Mouse (Mus musculus) cortical plate, adult 2 months (tissue): ENCODE results near the gene Comp. TPM values are rescaled to one million over a fixed set of nuclear protein-coding genes. Genes with fewer than 3 reads are reported as not detected.

ENCODE experiments used
- H3K27ac ChIP-seq: fragments of 200-500 bp; 2 replicates; pipeline ENCODE4 v1.5.1; 2012; ENCODE audit warnings: low read length, control low read depth, inconsistent platforms; ENCODE audit not compliant: insufficient read depth
- H3K4me1 ChIP-seq: fragments of 200-500 bp; 2 replicates; pipeline ENCODE4 v1.6.1; 2011; ENCODE audit warnings: low read length; ENCODE audit not compliant: control insufficient read depth, insufficient read depth
- H3K4me3 ChIP-seq: fragments of 200-500 bp; 2 replicates; pipeline ENCODE4 v1.5.1; 2011; ENCODE audit warnings: mild to moderate bottlenecking, low read length, control low read depth; ENCODE audit not compliant: insufficient read depth
- CTCF ChIP-seq: fragments of 200-500 bp; IDR thresholded peaks from 2 replicates; pipeline ENCODE4 v1.5.1; 2011; ENCODE audit warnings: mild to moderate bottlenecking, control low read depth, low read length; ENCODE audit not compliant: insufficient read depth; ENCODE audit errors: extremely low read depth
- POLR2A ChIP-seq: fragments of 200-500 bp; IDR thresholded peaks from 2 replicates; pipeline ENCODE4 v1.6.1; 2011; ENCODE audit warnings: mild to moderate bottlenecking, low read length, control low read depth; ENCODE audit not compliant: insufficient read depth; ENCODE audit errors: extremely low read depth
- polyA plus RNA-seq: library from polyadenylated mRNA; depleted of rRNA; stranded (reverse); fragments of >200 nt; gene quantifications from 2 replicates; pipeline ENCODE4 v1.2.3, GENCODE M21; 2012

Gene Comp
- polyA plus RNA-seq, 1 experiment: 0.19 TPM

DNA sequence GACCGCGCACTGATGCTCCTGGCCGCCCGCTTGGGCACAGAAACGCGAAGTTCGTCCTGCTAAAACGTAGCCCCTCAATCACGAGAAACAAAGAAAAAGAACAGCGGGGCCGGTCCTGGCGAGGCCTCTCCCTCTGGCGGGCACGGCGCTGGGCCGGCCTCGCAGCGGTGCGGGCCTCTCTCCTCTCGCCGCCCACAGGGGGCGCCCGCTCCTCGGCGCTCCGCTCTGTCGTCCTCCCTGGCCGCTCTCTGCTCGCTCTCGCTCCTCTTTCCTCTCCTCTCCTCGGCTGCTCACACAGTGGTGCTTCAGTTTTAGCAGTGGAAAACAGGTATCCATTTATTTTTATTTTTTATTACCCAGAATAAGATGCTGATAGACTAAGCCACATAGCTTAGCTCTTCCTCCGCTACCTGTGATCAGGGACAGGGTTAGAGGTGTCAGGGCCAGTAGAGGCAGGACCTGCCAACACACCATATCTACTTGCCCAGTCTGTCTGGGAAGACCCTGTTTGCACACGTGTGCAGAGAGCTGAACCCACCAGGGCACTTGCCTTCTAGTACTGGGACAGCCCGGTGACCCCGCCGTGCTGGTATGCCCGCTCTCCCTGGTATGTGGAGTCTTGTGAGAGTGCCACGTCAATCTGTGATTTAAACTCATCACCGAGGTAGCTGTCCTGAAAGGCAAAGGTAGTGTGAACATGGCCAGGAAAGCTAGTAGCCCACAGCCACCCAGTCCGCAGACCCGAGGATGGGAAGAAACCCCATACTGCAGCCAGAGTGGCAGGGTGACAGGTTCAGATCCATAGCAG, 41.1 kb upstream of the Comp start:
- H3K27ac ChIP-seq: no peak overlapping the region
- no peak overlapping the region for H3K4me3 ChIP-seq
- 0 out of 2 replicates have a peak, but pooled peaks cover 2% of the 10 kb centered on the region for H3K4me1 ChIP-seq
- TF ChIP-seq POLR2A: peak; percentile 28; the same call in 1 of the 2 replicates
- peak; percentile 39 for TF ChIP-seq CTCF

- H3K4me3 ChIP-seq: no peak overlapping the region
- H3K27ac ChIP-seq: no peak overlapping the region
- 0 out of 2 replicates have a peak, but pooled peaks cover 2% of the 10 kb centered on the region for H3K4me1 ChIP-seq
- no peak for TF ChIP-seq POLR2A
- TF ChIP-seq CTCF: no peak
Observed at GRCm38 (mm10) chr8:70332878-70333202, 40.5 kb upstream of the Comp start.

DNA sequence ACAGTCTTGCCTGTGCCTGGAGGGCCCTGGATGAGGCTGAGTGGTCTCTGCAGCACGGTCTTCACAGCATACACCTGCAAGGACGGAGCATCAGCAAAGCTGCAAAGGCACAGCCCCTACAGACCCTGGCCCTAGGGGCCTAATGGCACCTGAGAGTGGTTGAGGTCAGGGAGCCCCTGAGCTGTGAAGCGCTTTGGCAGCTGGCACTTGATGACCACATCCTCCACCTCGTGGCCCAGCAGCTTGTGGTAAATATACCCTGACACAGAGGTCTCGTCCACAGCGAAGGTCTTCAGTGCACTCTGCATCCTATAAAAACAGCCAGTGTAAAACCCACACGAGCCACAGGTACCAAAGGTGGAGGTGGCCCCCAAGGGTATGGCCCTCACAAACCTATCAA, 34.4 kb upstream of the Comp start:
- Histone ChIP-seq H3K27ac (no peak overlapping the region), H3K4me1 (no peaks in the 10 kb centered on the region), H3K4me3 (no peak overlapping the region)
- TF ChIP-seq CTCF (no peak), POLR2A (no peak)

DNA sequence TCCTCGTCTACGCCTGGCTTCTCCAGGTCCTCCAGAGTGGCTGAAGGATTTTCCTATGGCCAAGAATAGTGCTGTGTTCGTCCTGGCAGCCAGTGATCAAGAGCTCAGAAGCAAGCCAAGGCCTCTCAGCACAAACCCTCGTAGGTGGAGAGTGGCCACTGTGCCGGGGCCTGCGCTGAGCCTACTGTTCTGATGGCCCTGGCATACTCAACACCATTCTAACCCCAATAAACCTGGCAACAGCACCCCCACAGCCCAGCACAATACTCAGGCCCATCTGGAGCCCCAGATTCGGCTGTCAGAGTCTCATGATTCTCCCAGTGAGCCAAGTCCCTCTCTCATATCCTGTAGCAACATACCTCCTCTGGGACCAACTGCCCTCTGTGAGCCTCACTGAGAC, 32.7 kb upstream of the Comp start:
- H3K4me3 ChIP-seq: no peak overlapping the region
- no peak for TF ChIP-seq POLR2A
- no peak for TF ChIP-seq CTCF
- no peaks in the 10 kb centered on the region for H3K4me1 ChIP-seq
- H3K27ac ChIP-seq: no peak overlapping the region

DNA sequence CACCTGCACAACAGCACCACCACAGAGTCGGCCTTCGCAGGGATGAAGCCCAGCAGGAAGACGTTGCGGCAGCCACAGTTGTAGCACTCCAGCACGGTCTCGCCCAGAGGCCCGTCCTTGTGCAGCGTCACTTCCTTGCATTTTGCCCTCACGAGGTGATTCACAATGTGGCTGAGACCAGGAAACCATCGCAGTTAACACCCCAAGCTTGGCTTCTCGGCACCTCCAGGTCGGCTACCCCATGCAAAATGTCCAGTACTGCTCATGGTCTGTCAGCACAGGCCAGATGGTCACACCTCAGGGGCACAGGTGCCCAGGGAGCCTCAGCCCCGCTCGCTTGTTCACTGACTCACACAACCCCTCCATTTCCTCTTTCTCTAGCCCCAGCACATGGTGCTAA, 31.4 kb upstream of the Comp start:
- Histone ChIP-seq H3K4me3 (no peak overlapping the region), H3K27ac (no peak overlapping the region), H3K4me1 (no peaks in the 10 kb centered on the region)
- TF ChIP-seq POLR2A: no peak
- no peak for TF ChIP-seq CTCF

DNA sequence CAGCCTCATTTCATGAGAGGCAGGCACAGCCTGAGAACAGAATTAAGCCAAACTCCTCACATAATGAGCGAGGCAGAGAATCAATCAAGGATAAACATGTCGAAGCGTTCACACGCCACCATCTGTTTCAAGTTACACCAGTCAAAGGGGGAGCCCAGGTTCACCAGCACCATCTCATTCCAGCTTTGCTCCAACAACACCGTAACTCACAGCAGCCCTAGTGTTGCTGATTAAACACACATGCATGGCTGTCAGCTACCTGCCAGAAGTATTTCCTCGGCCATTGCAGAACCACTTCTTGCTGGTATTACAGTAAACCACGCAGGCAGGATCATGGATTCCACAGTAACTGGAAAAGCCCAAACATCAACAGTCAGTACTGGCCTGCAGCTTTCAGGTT, 30.3 kb upstream of the Comp start:
- no peaks in the 10 kb centered on the region for H3K4me1 ChIP-seq
- H3K4me3 ChIP-seq: no peak overlapping the region
- no peak overlapping the region for H3K27ac ChIP-seq
- TF ChIP-seq CTCF (no peak), POLR2A (no peak)

- TF ChIP-seq CTCF (peak; percentile 64), POLR2A (no peak)
Observed at GRCm38 (mm10) chr8:70343696-70344095, 29.7 kb upstream of the Comp start.

DNA sequence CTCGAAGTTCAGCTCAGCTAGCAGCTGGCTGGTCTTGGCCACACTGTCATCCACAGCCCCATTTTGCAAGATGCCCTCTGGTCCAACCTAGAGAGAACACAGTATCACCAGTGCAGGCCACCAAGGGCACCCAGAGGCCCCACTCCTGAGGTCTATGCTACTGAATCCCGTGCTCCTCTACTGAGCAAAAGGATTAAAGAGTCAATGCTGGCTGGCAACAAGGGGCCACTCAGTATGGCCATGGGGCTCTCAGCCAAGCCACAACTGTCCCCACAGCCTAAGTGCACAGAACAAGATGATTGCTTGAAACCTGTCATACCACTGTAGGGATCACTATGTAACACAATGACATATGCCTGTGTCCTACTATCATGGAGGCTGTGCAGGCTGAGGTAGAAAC, 29.1 kb upstream of the Comp start:
- TF ChIP-seq POLR2A (no peak), CTCF (no peak)
- Histone ChIP-seq H3K4me3 (no peak overlapping the region), H3K4me1 (no peaks in the 10 kb centered on the region), H3K27ac (no peak overlapping the region)

More at GRCm38 (mm10) chr8:70343696-70344095, 29.7 kb upstream of the Comp start:
- Histone ChIP-seq H3K27ac (no peak overlapping the region), H3K4me1 (no peaks in the 10 kb centered on the region), H3K4me3 (no peak overlapping the region)

GRCm38 (mm10) chr8:70347443-70347842, 25.9 kb upstream of the Comp start:
- TF ChIP-seq CTCF (no peak), POLR2A (no peak)
- no peak overlapping the region for H3K4me3 ChIP-seq
- no peak overlapping the region for H3K27ac ChIP-seq
- H3K4me1 ChIP-seq: peaks cover 6% of the 10 kb centered on the region; the same call in 1 of the 2 replicates

DNA sequence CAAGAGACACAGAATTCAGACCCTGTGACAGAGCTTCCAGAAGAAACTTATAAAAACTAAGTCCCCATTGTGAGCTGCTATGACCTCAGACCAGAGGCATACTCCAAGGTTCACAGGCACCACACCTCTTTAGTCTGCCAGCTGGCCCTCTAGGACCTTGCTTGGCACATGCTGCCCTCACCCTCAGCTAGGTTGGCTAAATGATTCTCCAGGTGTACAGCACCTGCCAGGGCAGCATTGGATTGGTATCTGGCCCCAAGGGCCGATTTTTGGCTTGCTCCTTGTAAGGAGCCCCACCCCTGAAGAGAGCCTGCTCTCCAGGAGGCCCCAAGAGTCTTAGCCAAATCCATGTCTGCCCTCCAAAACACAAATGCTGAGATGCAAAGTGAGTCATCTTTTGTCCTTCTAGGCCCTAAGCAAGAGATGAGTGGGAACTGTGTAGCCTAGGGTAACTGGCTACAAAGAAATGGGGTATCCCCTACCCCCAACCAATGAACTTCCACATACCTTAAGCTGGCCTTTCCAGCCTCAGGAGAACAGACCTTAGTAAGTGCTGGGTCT, 25.4 kb upstream of the Comp start:
- H3K4me3 ChIP-seq: no peak overlapping the region
- no peak overlapping the region for H3K27ac ChIP-seq
- H3K4me1 ChIP-seq: peaks cover 6% of the 10 kb centered on the region; the same call in 1 of the 2 replicates
- TF ChIP-seq CTCF (no peak), POLR2A (no peak)

- Histone ChIP-seq H3K27ac (no peak overlapping the region), H3K4me1 (peaks cover 6% of the 10 kb centered on the region; the same call in 1 of the 2 replicates)
- TF ChIP-seq CTCF (no peak), POLR2A (no peak)
Observed at GRCm38 (mm10) chr8:70351035-70351999, 22.0 kb upstream of the Comp start.

More at GRCm38 (mm10) chr8:70351035-70351999, 22.0 kb upstream of the Comp start:
- peak overlapping the region; percentile 40 for H3K4me3 ChIP-seq
